Mouse (Mus musculus): ENCODE measurements around the gene Xrra1. TPM values are rescaled to one million over a fixed set of nuclear protein-coding genes. Genes with fewer than 3 reads are reported as not detected.

Xrra1 gene
- total and polyA plus RNA-seq, 3 experiments: 0.58 to 1.2 TPM; not detected in 1

- TF ChIP-seq TBP (IDR thresholded peaks at IDR 0.05; ENCODE audit: low read depth, low read length) (no peak), MAFK (IDR thresholded peaks at IDR 0.05; ENCODE audit: borderline replicate concordance, low read depth, low read length) (no peak), SIN3A (IDR thresholded peaks at IDR 0.05; ENCODE audit: low read length) (no peak), ZMIZ1 (IDR thresholded peaks at IDR 0.05; ENCODE audit: low read depth, low read length) (no peak), EP300 (IDR thresholded peaks at IDR 0.05; ENCODE audit: low read depth in 1 of 2, low read length in 2 of 2) (no peak), ZNF384 (IDR thresholded peaks at IDR 0.05; ENCODE audit: low read depth, low read length) (no peak)
- H3K27ac ChIP-seq (ENCODE audit: control insufficient read depth, low read depth, low read length): no peak overlapping the region
- H3K9me3 ChIP-seq (replicated peaks; ENCODE audit: insufficient read depth, low read length): no peaks in the 10 kb centered on the region
- DNase-seq (ENCODE audit: low read depth, low spot score): no peak
- no peaks in the 10 kb centered on the region for H3K79me2 ChIP-seq (ENCODE audit: control insufficient read depth, insufficient read depth, low read length, poor library complexity)
- H3K36me3 ChIP-seq (ENCODE audit: control insufficient read depth in 1 of 2, insufficient read depth in 2 of 2, low read length in 2 of 2): peaks cover 0 to 31% of the 10 kb centered on the region in 2 experiments; a peak in 2 of 4 replicates
- H3K27me3 ChIP-seq (ENCODE audit: control insufficient read depth in 1 of 2, insufficient read depth in 2 of 2, low read length in 2 of 2): no peaks in the 10 kb centered on the region
- H3K4me3 ChIP-seq (ENCODE audit: control insufficient read depth in 1 of 2, insufficient read depth in 1 of 2, low read depth in 2 of 2, low read length in 2 of 2): no peak overlapping the region
- no peak overlapping the region for H3K9ac ChIP-seq (ENCODE audit: control insufficient read depth, low read depth, low read length, poor library complexity, severe bottlenecking)
- H3K4me1 ChIP-seq (ENCODE audit: control insufficient read depth in 1 of 2, insufficient read depth in 2 of 2, low read length in 2 of 2): peaks cover 11 to 34% of the 10 kb centered on the region in 2 experiments
Observed at GRCm38 (mm10) chr7:99902208-99902607, 43.3 kb downstream of the Xrra1 start.

- peaks cover 0 to 37% of the 10 kb centered on the region in 2 experiments; a peak in 2 of 4 replicates for H3K36me3 ChIP-seq (ENCODE audit: control insufficient read depth in 1 of 2, insufficient read depth in 2 of 2, low read length in 2 of 2)
- DNase-seq (ENCODE audit: low read depth, low spot score): no peak
- no peak overlapping the region for H3K4me3 ChIP-seq (ENCODE audit: control insufficient read depth in 1 of 2, insufficient read depth in 1 of 2, low read depth in 2 of 2, low read length in 2 of 2)
- H3K4me1 ChIP-seq (ENCODE audit: control insufficient read depth in 1 of 2, insufficient read depth in 2 of 2, low read length in 2 of 2): peaks cover 15 to 40% of the 10 kb centered on the region in 2 experiments
- H3K27me3 ChIP-seq (ENCODE audit: control insufficient read depth in 1 of 2, insufficient read depth in 2 of 2, low read length in 2 of 2): no peaks in the 10 kb centered on the region
- no peak overlapping the region for H3K27ac ChIP-seq (ENCODE audit: control insufficient read depth, low read depth, low read length)
- no peaks in the 10 kb centered on the region for H3K9me3 ChIP-seq (replicated peaks; ENCODE audit: insufficient read depth, low read length)
- TF ChIP-seq USF1 (IDR thresholded peaks at IDR 0.05; ENCODE audit: low read depth, low read length) (no peak), BHLHE40 (IDR thresholded peaks at IDR 0.05; ENCODE audit: borderline replicate concordance, low read depth, low read length) (no peak), MAX (IDR thresholded peaks at IDR 0.05; ENCODE audit: low read length) (no peak), SMC3 (IDR thresholded peaks at IDR 0.05; ENCODE audit: low read depth, low read length) (no peak), ELF1 (IDR thresholded peaks at IDR 0.05; ENCODE audit: low read depth, low read length) (no peak), E2F4 (IDR thresholded peaks at IDR 0.05; ENCODE audit: borderline replicate concordance, low read depth, low read length) (no peak), USF2 (IDR thresholded peaks at IDR 0.05; ENCODE audit: borderline replicate concordance in 1 of 2, insufficient read depth in 1 of 2, low read depth in 1 of 2, low read length in 2 of 2) (no peak), RAD21 (IDR thresholded peaks at IDR 0.05; ENCODE audit: low read depth, low read length) (no peak), CTCF (IDR thresholded peaks at IDR 0.05 in 2 of 3, conservative IDR thresholded peaks at IDR 0.05 in 1 of 3; ENCODE audit: control insufficient read depth in 1 of 3, insufficient read depth in 1 of 3, low read depth in 2 of 3, low read length in 3 of 3, poor library complexity in 1 of 3, severe bottlenecking in 1 of 3) (no peak), GATA1 (IDR thresholded peaks at IDR 0.05; ENCODE audit: low read depth, low read length) (no peak), POLR2AphosphoS5 (IDR thresholded peaks at IDR 0.05; ENCODE audit: borderline replicate concordance, low read depth, low read length) (no peak), ZKSCAN1 (IDR thresholded peaks at IDR 0.05; ENCODE audit: low read depth, low read length) (no peak), MEF2A (IDR thresholded peaks at IDR 0.05; ENCODE audit: extremely low read depth, insufficient replicate concordance, low read depth, low read length, poor library complexity, severe bottlenecking) (no peak), RCOR1 (IDR thresholded peaks at IDR 0.05; ENCODE audit: low read depth, low read length) (no peak), HCFC1 (IDR thresholded peaks at IDR 0.05; ENCODE audit: low read depth, low read length) (no peak), ZNF384 (IDR thresholded peaks at IDR 0.05; ENCODE audit: low read depth, low read length) (no peak), CHD2 (IDR thresholded peaks at IDR 0.05; ENCODE audit: low read length) (no peak), TCF12 (IDR thresholded peaks at IDR 0.05; ENCODE audit: low read depth, low read length) (no peak), CHD1 (IDR thresholded peaks at IDR 0.05; ENCODE audit: low read depth, low read length) (no peak)
- H3K79me2 ChIP-seq (ENCODE audit: control insufficient read depth, insufficient read depth, low read length, poor library complexity): no peaks in the 10 kb centered on the region
- H3K9ac ChIP-seq (ENCODE audit: control insufficient read depth, low read depth, low read length, poor library complexity, severe bottlenecking): no peak overlapping the region
Observed at GRCm38 (mm10) chr7:99902918-99903665, 44.2 kb downstream of the Xrra1 start.

Measured in MEL (cell line).